Mouse (Mus musculus) ES-CJ7 (cell line): ENCODE measurements around the gene Gm17693.
"Not testable (repeated sequence)": the region's sequence is repeated elsewhere in the genome, so short reads cannot be mapped to it uniquely, and the experiment has no call there.

Experiments used
- DNase-seq: peaks from one replicate; pipeline ENCODE4 v3.0.0; 2011; ENCODE audit warnings: low read depth, low spot score

The Gm17693 gene

DNA sequence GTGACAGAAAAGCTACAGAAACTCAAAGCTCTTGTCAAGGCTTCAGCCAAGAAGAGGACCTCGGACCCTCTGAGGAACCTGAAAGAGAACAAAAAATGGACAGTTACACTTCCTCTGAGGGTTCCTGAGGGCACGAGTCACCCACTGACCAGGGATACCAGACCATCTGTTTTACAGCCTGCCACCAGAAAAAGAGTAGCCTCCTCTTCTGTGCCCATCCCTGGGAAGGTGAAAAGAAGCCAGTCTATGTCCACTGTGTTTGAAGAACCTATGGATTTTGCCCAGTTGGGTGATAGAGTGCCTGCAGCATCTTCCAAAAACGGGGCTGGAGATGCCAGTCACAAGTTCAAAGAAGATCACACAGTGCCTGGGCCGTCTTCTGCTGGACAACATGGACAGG is at the start of gene Gm17693:
TSS of gene Gm17693 (plus strand) at position 301 of the 400 bp plus-strand sequence.
- not testable (repeated sequence) for DNase-seq
